In the genomic region with DNA sequence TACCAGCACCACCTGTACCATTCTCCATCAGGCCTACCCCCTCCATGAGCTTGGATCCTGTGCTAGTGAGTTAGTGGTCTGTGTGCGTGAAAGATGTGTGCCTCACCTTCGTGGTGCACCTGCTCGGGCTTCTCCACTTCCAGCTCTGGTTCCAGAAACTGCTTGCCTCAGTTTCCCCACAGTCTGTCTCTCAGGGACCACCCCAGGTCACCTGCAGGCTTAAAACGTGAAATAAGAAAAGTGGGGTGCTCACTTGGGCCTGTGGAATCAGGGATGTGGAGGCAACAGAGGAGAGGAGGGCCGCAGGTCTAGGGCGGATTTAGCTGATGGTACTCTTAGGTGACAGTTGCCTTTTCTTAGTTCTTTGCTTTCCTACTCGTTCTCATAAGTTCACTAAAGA, we compare ENCODE assay signal across 27 mouse cellular contexts.
DNase-seq lines count a peak whose midpoint lies in the region; ATAC-seq and TF ChIP-seq lines count a peak whose summit lies in the region.
"Had no signal": no experiment of that assay in that cellular context is flagged by ENCODE, and none has a peak within 500 bp of the region (broad histone marks: within the 10 kb centered on the region; RNA-seq: fewer than 3 reads in every experiment).

No protein-coding gene starts in this region.

- H3K36me3 ChIP-seq in heart, adult 2 months (ENCODE audit: control insufficient read depth, insufficient read depth, low read length), result no peaks in the 10 kb centered on the region
- no peaks in the 10 kb centered on the region for H3K36me3 ChIP-seq in hindbrain, embryonic 10.5 days
- no peaks in the 10 kb centered on the region for H3K36me3 ChIP-seq in hindbrain, embryonic 16.5 days (ENCODE audit: control insufficient read depth, insufficient read depth, low read length)
- H3K36me3 ChIP-seq in midbrain, embryonic 10.5 days, result no peaks in the 10 kb centered on the region
- H3K36me3 ChIP-seq in midbrain, embryonic 13.5 days, result no peaks in the 10 kb centered on the region
- no peaks in the 10 kb centered on the region for H3K36me3 ChIP-seq in neural tube, embryonic 11.5 days (ENCODE audit: control insufficient read depth, insufficient read depth, low read length)
- H3K36me3 ChIP-seq: embryonic facial prominence, embryonic 12.5 days; embryonic facial prominence, embryonic 15.5 days; forebrain, embryonic 12.5 days; hindbrain, embryonic 15.5 days had no signal

- ATAC-seq in hindbrain, embryonic 16.5 days, result no peak
- no peak for ATAC-seq in midbrain, embryonic 13.5 days
- ATAC-seq in neural tube, embryonic 11.5 days (ENCODE audit: insufficient read depth, low FRiP score, low TSS enrichment), result 0 out of 2 replicates have a peak, but pooled peaks have one; percentile 15
- ATAC-seq: forebrain, embryonic 16.5 days; inflammation-experienced regulatory T-cells, adult 6 months; intestine, embryonic 16.5 days had no signal

- no peaks in the 10 kb centered on the region for H3K27me3 ChIP-seq in heart, adult 2 months (ENCODE audit: control insufficient read depth, insufficient read depth, low read length)
- peaks cover 65% of the 10 kb centered on the region for H3K27me3 ChIP-seq in hindbrain, embryonic 10.5 days (ENCODE audit: insufficient read depth, poor library complexity, severe bottlenecking)
- H3K27me3 ChIP-seq in hindbrain, embryonic 16.5 days (replicated peaks; ENCODE audit: control insufficient read depth, insufficient read depth, low read length), result peaks cover 6% of the 10 kb centered on the region; the same call in 1 of the 2 replicates
- peaks cover 82% of the 10 kb centered on the region for H3K27me3 ChIP-seq in midbrain, embryonic 10.5 days (ENCODE audit: low read depth, poor library complexity, severe bottlenecking)
- peaks cover 51% of the 10 kb centered on the region for H3K27me3 ChIP-seq in midbrain, embryonic 13.5 days
- peaks cover 20% of the 10 kb centered on the region for H3K27me3 ChIP-seq in neural tube, embryonic 11.5 days (ENCODE audit: control insufficient read depth, insufficient read depth, low read length)
- H3K27me3 ChIP-seq: CH12.LX had no signal

- no peak for TF ChIP-seq CTCF in heart, adult 2 months (IDR thresholded peaks at IDR 0.05)

- H3K9me3 ChIP-seq in hindbrain, embryonic 10.5 days, result no peaks in the 10 kb centered on the region
- no peaks in the 10 kb centered on the region for H3K9me3 ChIP-seq in hindbrain, embryonic 16.5 days (ENCODE audit: control insufficient read depth, low read length)
- H3K9me3 ChIP-seq in midbrain, embryonic 10.5 days (replicated peaks), result no peaks in the 10 kb centered on the region
- no peaks in the 10 kb centered on the region for H3K9me3 ChIP-seq in midbrain, embryonic 13.5 days
- H3K9me3 ChIP-seq in neural tube, embryonic 11.5 days (ENCODE audit: control insufficient read depth, low read length), result no peaks in the 10 kb centered on the region
- H3K9me3 ChIP-seq: embryonic facial prominence, embryonic 12.5 days; embryonic facial prominence, embryonic 15.5 days; forebrain, embryonic 12.5 days; hindbrain, embryonic 15.5 days had no signal

- no peak overlapping the region for H3K27ac ChIP-seq in heart, adult 2 months
- peak overlapping the region; percentile 89 for H3K27ac ChIP-seq in hindbrain, embryonic 10.5 days
- H3K27ac ChIP-seq in hindbrain, embryonic 16.5 days (ENCODE audit: low read depth, low read length), result no peak overlapping the region
- H3K27ac ChIP-seq in midbrain, embryonic 10.5 days (replicated peaks), result peak overlapping the region; percentile 87
- H3K27ac ChIP-seq in midbrain, embryonic 13.5 days, result no peak overlapping the region
- no peak overlapping the region for H3K27ac ChIP-seq in neural tube, embryonic 11.5 days (ENCODE audit: low read depth, low read length)
- H3K27ac ChIP-seq: embryonic facial prominence, embryonic 12.5 days; embryonic facial prominence, embryonic 15.5 days; forebrain, embryonic 12.5 days; hindbrain, embryonic 15.5 days had no signal

- H3K4me2 ChIP-seq in hindbrain, embryonic 16.5 days (ENCODE audit: low read length), result no peak overlapping the region
- H3K4me2 ChIP-seq in midbrain, embryonic 13.5 days (replicated peaks), result no peak overlapping the region
- no peak overlapping the region for H3K4me2 ChIP-seq in neural tube, embryonic 11.5 days (ENCODE audit: low read depth)
- H3K4me2 ChIP-seq: embryonic facial prominence, embryonic 12.5 days; embryonic facial prominence, embryonic 15.5 days; forebrain, embryonic 12.5 days; hindbrain, embryonic 15.5 days had no signal

- 59% methylated on average over 7 of the region's 7 CpGs for WGBS in heart, adult 2 months
- 36% methylated on average over 7 of the region's 7 CpGs for WGBS in hindbrain, embryonic 10.5 days
- WGBS in hindbrain, embryonic 16.5 days, result 40% methylated on average over 7 of the region's 7 CpGs
- WGBS in midbrain, embryonic 10.5 days, result 40% methylated on average over 7 of the region's 7 CpGs
- 30% methylated on average over 7 of the region's 7 CpGs for WGBS in midbrain, embryonic 13.5 days
- 45% methylated on average over 7 of the region's 7 CpGs for WGBS in neural tube, embryonic 11.5 days

- TF ChIP-seq EP300 in heart, adult 2 months (IDR thresholded peaks at IDR 0.05; ENCODE audit: insufficient read depth, low read depth, low read length), result no peak

- TF ChIP-seq POLR2A in heart, adult 2 months (IDR thresholded peaks at IDR 0.05; ENCODE audit: insufficient read depth, low read depth, low read length), result no peak

- no peaks in the 10 kb centered on the region for H3K4me1 ChIP-seq in heart, adult 2 months (ENCODE audit: control insufficient read depth, insufficient read depth, low read length)
- peaks cover 48% of the 10 kb centered on the region for H3K4me1 ChIP-seq in hindbrain, embryonic 10.5 days (replicated peaks)
- peaks cover 10% of the 10 kb centered on the region for H3K4me1 ChIP-seq in hindbrain, embryonic 16.5 days (ENCODE audit: control insufficient read depth, insufficient read depth, low read depth, low read length)
- H3K4me1 ChIP-seq in midbrain, embryonic 10.5 days, result peaks cover 52% of the 10 kb centered on the region
- H3K4me1 ChIP-seq in midbrain, embryonic 13.5 days (replicated peaks), result peaks cover 36% of the 10 kb centered on the region
- peaks cover 23% of the 10 kb centered on the region for H3K4me1 ChIP-seq in neural tube, embryonic 11.5 days (ENCODE audit: control insufficient read depth, insufficient read depth, low read length)
- H3K4me1 ChIP-seq: embryonic facial prominence, embryonic 12.5 days; embryonic facial prominence, embryonic 15.5 days had no signal

- H3K4me3 ChIP-seq in heart, adult 2 months, result no peak overlapping the region
- H3K4me3 ChIP-seq in hindbrain, embryonic 10.5 days, result no peak overlapping the region
- no peak overlapping the region for H3K4me3 ChIP-seq in hindbrain, embryonic 16.5 days (ENCODE audit: low read length)
- no peak overlapping the region for H3K4me3 ChIP-seq in midbrain, embryonic 10.5 days
- no peak overlapping the region for H3K4me3 ChIP-seq in midbrain, embryonic 13.5 days (replicated peaks)
- no peak overlapping the region for H3K4me3 ChIP-seq in neural tube, embryonic 11.5 days (ENCODE audit: low read depth, low read length)
- H3K4me3 ChIP-seq: embryonic facial prominence, embryonic 12.5 days; embryonic facial prominence, embryonic 15.5 days; forebrain, embryonic 12.5 days; hindbrain, embryonic 15.5 days had no signal

- peak; percentile 84 for DNase-seq in heart, adult 11 months
- no peak for DNase-seq in heart, adult 2 months
- no peak for DNase-seq in hindbrain, embryonic 10.5 days (ENCODE audit: low spot score)
- no peak for DNase-seq in midbrain, embryonic 10.5 days (ENCODE audit: low spot score)
- no peak for DNase-seq in neural tube, embryonic 11.5 days (ENCODE audit: low spot score)
- no peak for DNase-seq in neural tube, embryonic 10.5 days (ENCODE audit: extremely low spot score, low spot score)
- DNase-seq: adrenal gland, adult 2 months; adrenal gland, postnatal 14 days; B cell, adult 2 months; cerebellum, adult 11 months; cerebellum, adult 2 months; cerebellum, adult 9-11 months; cerebellum, postnatal 25 days; gastrocnemius, postnatal 10 days; gastrocnemius, postnatal 36 days; heart, postnatal 36 days; kidney, adult 18-20 months had no signal

- intact Hi-C loops in heart, adult 2 months (cut with DNase I), result no loop called here

- no peaks in the 10 kb centered on the region for H3K79me2 ChIP-seq in heart, adult 2 months (replicated peaks; ENCODE audit: control insufficient read depth, insufficient read depth, low read length)

- H3K9ac ChIP-seq in heart, adult 2 months (ENCODE audit: low read depth, low read length), result no peak overlapping the region
- no peak overlapping the region for H3K9ac ChIP-seq in hindbrain, embryonic 16.5 days (ENCODE audit: low read depth, low read length)
- H3K9ac ChIP-seq in midbrain, embryonic 13.5 days (replicated peaks), result no peak overlapping the region
- H3K9ac ChIP-seq in neural tube, embryonic 11.5 days (ENCODE audit: low read length), result no peak overlapping the region
- H3K9ac ChIP-seq: embryonic facial prominence, embryonic 12.5 days; embryonic facial prominence, embryonic 15.5 days; forebrain, embryonic 12.5 days; hindbrain, embryonic 15.5 days had no signal

Comparison
In these comparisons a context has a peak if more than half of its experiments do, and no peak if none do; other contexts are left out.
1. H3K27ac ChIP-seq: peak in hindbrain, embryonic 10.5 days (single experiment) and midbrain, embryonic 10.5 days (single experiment); none in heart, adult 2 months (single experiment), hindbrain, embryonic 16.5 days (single experiment), midbrain, embryonic 13.5 days (single experiment) and neural tube, embryonic 11.5 days (single experiment).